Mouse (Mus musculus): ENCODE measurements around the gene Hadha.

DNA sequence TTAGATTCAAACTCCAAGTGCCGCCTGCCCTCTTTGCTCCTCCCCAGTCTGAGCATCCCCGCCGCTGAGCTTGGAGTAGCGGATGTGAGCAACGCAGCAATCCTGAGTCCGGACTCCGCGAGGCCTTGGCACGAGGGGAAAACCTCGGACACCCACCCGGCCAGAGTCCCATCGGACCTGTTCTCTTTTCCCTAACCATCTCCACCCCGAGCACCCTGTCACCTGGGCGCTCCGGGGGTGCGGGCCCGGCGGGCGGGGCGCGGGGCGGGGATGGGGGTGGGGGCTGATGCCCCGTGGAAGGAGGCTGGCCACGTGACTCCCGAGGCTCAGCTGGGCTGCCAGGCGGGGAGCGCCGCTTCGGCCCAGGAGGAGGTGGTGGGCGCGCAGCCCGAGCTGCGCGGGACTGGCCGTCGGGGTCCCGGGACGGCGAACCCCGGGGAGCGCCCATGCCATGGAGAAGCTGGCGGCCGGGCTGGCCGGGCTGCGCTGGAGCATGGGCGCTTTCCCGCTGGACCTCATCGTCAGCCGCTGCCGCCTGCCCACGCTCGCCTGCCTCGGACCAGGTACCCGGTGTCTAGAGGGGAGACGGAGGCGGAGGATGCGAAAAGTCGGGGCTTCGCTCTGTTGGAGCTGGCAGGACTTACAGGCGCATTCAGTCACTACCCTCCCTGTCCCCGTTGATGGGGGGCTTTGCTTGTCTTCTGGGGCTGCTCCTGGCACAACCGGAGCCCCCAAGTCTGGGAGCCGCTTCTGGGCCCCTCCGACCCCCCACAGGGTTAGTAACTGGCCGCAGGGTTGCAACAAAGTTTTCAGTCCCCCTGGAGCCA, 49.9 kb downstream of the Hadha start, which contains the start of gene Garem2:
- TF ChIP-seq EP300 (IDR thresholded peaks at IDR 0.05) = no peak
- no peak for TF ChIP-seq CTCF (IDR thresholded peaks at IDR 0.05)

Data from lung, postnatal 0 days (tissue).